Mouse (Mus musculus) small intestine, adult 2 months (tissue): ENCODE measurements around the gene Prkag2.

Source experiments
- CTCF ChIP-seq: fragments of 200-500 bp; IDR thresholded peaks from 2 replicates; pipeline ENCODE4 v1.5.1; 2012; ENCODE audit warnings: low read depth, mild to moderate bottlenecking, control low read depth, inconsistent platforms, low read length, moderate library complexity, mixed read lengths; ENCODE audit not compliant: insufficient replicate concordance, insufficient read length; ENCODE audit errors: extremely low read depth
- POLR2A ChIP-seq: fragments of 200-500 bp; IDR thresholded peaks from 2 replicates; pipeline ENCODE4 v1.6.1; 2012; ENCODE audit warnings: low read depth, mild to moderate bottlenecking, control low read depth, inconsistent platforms, low read length, moderate library complexity

GRCm38 (mm10) chr5:25088633-25089032, 11.8 kb downstream of the Prkag2 start:
- TF ChIP-seq POLR2A: no peak
- TF ChIP-seq CTCF: no peak
